Mouse (Mus musculus) testis, postnatal 10 days (tissue): ENCODE measurements around the gene Plch1.

ENCODE experiments used
- DNase-seq: peaks from one replicate; pipeline ENCODE4 v3.0.0; 2021; ENCODE audit warnings: low spot score

The Plch1 gene

DNA sequence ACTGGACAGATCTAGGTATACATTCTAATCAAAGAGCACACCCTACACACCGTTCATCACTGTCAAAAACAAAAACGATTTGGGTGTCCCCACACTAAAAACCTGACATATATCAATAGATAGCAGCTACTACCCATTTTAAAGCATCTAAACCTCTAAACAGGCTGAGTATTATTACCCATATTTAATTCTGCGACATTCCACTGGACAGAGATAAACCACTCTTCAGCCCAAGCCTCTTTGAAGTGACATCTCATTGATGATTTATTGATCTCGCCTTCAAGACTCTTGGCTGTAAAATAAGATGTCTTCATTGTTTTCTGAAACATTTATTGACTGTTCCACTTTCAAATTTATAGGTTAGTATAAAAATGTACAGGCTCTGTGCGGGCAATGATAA, 46.4 kb downstream of the Plch1 start:
- no peak for DNase-seq

DNA sequence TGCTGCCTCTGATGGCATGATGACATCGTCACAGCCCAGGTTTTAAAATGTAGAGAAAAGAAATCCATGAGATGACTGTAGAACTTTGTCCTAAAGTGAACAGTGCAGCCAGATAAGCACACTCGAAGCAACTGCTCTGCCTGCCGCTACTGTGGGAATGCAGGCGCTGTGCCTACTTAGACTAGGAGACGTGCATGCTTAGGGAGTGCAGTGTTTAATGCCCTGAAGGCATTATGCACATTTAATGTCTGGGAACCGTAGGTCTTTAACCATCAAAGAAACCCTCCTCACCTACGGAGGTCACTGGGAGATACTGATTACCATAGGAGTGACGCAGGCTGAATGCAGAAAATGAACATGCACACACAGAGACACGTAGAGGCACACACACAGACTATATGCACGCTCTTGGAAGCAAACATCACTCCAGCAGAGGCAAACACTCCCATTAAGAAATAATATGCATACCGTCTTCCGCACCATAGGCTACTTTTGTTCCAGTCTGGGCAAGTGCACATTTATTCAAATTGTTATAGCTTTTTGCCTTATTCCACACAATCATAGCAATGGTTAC, 48.1 kb downstream of the Plch1 start:
- no peak for DNase-seq

DNA sequence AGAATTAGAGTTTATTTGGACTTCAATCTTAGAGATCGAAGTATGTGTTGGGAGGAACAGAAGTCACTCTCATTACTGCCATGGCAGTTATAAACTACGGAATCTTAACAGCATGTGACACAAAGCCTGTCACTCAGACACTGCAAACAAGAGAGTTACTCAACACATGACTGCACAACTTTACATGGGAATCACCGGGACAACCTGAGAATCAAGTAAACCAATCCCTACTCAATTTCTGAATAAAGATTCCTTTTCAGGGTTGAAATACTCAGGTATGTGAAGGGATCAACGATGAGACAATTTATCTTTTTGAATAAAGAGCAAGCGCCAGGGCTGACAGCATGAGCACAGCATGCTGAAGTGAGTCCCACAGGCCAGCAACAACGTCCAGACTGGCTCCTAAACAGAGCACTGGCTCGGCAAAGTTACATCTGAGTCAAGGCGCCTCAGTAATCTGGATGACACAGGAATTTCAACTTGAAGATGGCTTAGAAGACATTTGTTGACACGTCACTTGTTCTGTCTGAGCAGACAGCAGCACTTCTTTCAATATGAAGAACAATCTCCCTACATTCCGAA, 49.4 kb downstream of the Plch1 start:
- no peak for DNase-seq

DNA sequence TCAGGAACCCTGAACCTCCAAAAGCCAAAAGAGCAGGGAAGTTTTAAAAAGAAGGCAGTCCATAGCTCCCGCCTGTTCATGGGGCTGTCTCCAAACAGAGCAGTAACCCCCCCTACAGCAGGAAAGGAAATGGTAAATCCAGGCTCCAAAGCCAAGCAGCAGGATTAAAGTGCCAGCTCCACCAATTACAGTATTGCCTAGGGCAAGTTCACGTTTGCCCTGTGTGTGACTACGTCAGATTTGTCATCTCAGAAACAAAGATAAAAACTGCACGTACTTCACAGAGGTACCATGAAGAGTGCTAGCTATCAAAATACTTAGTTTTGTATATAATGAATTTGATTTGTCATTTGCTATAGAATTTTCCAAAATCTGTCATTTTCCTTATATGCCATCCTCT, 55.1 kb downstream of the Plch1 start:
- DNase-seq: no peak

DNA sequence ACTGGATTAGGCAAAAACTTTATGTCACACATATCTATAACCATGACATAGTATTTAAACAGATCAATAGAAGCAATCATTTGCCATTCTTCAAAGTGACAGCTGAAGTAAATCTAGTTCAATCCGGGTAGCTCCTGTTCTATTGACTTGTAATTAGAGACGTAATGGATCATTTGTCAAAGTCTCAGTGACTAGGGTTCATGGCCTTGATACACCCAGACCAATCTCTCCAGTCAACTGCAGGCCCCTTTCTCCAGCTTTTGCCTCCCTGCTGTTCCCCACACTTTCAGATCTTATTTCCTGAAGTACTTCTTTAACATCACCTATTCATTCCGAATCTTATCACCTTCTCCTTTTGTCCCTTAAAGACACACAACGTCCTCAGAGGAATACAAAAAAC, 56.8 kb downstream of the Plch1 start:
- no peak for DNase-seq

DNA sequence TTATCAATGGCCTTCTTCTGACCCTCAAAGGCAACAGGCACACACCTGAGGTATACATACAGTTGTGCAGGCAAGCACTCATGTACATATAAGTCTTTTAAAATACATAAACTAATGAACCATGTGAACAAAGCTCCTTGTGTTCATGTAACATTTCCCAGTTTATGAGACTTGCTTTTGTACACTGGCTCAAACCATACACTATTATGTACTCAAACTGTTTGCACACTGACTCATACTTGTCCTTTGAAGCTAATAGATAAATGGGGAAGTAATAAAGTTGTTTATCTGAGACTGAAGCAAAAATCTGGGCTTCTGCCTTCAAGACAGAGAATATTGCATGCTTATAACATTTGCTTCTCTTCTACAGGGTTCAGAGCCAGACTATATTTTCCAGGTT, 61.5 kb downstream of the Plch1 start:
- DNase-seq: no peak

DNA sequence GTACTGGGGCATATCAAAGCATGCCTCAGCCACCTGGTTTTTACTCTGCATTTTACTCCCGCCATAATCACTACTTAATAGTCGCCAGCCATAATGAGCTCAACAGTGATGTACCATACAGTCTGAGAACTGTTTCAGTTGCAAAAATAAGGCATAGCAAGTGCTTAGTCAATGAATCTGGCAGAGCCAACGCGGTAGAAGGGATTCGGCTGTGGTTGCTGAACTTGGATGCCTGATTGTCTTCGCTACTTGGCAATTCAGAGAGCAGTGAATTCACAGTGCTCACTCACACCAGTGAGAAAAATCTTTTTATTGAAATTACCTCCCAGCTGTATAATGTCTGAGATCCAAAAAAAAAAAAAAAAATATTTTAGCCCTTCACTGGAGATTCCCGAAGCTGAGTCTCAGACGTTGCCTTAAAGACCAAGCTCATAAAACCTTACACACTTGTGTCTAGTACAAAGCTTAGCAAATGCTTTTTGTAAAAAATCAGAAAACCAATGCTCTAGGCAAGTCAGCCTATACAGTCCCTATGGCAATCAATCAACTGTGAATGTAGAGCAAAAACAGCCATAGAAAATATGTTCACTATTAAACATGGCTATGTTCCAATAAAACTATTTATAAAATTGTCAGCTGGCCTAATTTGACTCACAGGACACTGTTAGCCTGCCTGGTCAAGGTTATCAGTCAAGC, 62.2 kb downstream of the Plch1 start:
- DNase-seq: no peak

DNA sequence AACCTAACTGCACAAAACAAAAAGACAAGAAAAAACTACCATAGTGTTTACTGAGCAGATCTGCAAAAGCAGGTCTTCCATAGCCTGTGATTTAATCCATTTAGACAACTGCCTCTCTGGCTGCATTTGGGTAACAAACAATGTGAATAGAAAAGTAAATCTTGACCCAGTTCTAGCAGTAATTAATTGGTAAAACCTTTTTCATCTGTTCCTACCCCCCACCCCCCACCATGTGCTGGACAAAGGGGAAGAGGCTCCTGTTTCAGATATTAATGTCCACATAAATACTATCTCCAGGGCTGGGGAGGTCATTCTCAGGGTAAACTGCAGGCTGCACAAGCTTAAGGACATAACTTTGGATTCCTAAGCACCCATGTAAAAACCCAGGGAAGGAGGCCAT, 63.5 kb downstream of the Plch1 start:
- DNase-seq: no peak

DNA sequence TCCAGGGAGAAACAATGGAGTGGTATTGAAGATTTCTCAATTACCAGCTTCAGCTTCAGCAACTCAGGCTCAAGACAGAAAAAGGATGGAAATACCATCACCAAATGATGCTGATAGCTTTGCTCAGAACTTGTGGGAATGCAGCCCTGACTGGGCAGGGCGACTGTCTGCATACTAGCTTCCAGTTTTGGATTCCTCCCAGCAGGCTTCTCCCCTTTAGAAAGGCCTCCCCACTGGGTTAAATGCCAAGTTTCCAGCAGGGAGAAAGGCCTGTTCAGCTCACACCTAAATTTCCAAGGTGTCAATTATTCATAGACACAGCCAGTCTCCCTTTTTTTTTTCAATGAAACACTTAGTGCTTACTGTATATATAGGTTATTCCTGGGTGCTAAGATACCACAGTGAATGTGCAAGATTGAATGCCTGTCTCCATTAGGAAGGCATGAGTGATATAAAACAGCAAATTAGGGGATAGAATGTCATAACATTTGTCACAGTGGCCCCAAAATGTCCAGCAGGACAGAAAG, 75.3 kb downstream of the Plch1 start:
- no peak for DNase-seq

DNA sequence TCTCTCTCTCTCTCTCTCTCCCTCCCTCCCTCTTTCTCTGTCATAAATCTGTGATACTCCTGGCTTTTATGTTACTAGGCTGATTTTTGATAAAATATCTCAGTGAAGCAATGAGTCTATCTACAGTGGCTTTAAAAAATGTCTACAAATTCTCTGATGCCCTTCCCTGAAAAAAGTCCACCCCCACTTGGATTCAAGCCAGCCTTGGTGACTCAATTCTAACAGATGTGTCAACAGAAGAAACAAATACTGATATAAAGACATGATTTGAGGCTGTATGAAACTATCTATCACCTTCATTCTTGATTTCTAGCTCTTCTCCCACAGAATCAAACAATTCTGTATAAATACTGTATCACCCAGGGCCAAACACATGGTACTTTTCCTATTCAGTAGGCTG, 76.6 kb downstream of the Plch1 start:
- no peak for DNase-seq

DNA sequence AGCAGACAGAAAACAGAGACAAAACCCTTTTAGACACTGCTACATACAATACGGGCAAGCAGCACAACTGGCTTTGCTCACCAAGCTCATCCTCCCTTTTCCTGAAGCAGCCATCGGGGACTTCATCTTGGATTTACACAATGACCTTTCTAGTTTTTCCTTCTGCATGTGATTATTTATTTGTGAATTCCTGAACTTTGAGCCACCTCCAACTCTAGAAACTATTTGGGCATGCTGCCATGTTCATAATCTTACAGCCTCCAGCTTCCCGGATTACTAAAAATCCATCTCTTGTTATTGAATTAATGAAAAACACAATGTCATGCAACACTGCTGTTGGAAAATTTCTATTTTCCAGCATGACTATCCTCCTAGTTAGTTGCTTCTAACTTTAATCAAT, 84.1 kb downstream of the Plch1 start:
- DNase-seq: no peak

DNA sequence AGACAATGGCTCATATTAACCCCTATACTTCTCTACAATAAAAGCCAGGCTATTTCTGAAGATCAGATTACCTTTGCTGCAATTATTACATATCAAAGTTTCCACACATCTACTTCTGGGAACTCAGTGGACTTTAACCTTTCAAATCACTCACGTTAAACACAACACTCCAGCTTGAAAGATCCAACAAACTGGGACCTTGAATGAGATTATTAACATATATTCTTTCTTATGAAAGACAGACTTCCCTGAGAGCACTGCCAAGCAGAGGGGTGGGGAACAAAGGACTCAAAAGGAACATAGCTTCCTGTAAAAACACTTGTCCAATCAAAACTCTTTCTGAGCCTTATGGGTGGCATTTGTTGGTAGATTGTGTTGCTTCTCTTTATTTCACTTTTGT, 85.1 kb downstream of the Plch1 start:
- no peak for DNase-seq

DNA sequence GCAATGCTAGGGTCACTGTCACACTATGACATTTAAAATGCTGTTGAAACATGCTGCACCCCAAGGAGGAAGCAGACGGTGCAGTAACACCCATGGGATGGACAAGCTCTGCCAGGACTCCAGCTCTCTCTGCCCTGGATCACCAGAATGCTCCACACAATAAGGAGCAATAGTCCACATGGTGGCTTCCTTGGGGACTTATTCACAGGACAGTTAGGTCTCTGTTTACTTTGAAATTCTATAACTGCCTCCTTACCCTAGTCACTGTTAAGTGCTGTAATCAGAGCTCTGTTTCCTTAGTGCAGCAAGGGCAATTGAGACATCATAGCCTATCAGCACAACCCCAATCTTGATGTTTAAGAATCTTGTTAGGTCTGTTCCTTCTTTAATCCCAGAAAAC, 92.4 kb downstream of the Plch1 start:
- DNase-seq: no peak

DNA sequence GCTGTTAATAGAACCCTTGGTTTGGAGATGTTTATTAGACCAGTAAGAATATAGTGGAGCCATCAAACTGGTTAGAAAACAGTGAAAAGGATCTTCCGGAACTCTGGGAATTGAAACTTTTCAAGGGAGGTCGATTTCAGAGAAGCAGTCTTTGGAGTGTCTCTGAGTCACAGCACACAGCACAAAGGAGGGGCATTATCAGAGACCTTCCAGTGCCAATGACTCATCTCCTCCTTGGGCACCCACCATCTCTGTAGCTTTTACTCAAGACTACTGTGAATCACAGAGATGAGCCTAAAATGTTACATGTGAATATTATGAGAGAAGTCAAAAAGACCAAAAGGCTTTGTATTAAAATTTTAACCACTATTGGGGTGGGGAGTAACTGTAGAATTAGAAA, 93.8 kb downstream of the Plch1 start:
- DNase-seq: no peak

DNA sequence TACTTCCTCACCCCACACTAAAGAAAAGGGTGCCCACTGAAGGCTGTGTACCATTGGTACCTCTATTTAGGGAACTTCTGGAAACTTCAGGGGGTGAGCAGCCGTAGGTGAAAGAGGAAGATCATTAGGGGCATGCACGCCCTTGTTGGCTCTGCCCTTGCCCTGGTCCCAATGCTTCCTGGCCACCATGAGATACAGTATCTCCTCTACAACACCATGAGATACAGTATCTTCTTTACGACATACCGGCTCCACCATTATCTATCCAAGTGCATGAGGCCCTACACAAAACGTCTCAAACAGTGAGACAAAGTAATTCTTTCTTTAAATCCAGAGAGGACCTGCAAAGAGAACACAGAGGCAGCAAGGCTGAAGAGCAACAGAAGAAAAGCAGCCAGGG, 98.6 kb downstream of the Plch1 start:
- no peak for DNase-seq

DNA sequence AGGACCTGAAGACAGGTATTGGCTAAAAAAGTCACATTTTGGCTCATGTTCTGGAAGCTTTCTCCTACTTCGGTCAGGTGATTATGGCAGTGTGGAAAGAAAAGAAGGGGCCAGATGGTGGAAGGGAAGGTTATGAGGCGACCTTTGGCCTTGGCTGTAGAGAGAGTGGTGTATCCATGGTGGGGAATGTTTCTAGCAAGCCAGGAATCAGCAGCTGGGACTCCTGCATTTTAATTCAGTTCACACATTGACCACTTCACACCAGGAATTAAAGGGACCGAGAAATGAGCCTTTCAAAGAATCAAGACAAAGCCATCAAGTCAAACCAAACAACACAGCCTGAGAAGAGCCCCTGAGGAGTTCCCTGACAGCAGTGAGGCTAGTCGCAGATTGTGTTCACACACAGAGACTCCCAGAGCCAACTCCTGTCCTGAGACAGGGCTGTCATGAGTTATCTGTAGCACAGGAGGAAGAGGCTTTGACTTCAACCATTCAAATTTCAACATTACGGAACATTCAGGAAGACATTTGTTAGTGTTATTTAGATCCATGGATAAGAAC, 112.4 kb downstream of the Plch1 start:
- DNase-seq: no peak

DNA sequence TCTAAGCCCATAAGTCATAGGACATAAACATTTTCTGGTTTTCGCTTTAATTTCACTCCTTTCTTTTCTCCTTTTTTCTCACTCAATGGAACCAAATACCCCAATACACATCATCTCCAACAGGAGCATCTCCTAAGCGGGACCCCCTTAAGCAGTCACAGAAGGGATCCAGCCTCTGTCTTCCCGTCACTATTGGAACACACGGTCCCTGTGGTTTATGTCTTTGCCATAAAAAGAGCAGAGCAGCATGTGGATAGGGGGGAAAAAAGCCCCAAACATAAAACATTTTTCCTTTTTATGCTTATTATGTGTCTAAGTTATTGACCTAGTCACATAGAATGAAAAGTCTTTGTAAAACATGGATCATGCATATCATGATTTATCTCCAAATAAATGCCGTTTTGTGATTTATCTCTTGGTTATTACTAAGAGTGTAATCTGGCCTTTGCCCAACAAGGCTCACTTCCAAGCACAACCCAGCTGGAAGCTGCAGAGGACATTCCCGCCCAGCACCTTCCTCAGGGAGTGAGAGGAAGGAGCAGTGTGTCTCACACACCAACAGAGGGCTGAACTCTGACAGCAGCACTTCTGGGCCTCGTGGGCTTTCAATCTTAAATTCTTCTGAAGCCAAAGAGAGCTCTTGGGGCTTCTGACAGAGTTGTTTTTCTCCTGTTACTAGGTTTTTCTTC, 126.5 kb downstream of the Plch1 start:
- no peak for DNase-seq

DNA sequence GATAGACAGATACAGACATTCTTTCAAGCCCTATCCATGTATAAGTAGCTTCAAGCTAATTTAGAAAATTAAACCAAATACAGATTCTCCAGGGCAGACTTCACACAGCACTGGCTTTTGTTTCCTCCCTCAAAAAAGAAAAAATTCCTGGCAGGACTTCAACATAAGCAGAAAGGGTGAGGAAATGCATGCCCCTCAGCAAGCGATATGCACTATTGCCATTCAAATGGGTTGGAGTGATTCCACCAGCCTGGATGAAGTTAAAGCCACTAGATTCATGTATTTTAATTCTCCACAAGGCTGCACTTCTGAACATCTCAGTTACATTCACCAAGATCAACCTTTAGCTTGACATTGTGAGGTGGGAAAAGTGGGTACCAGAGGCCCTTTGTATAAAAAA, 138.5 kb downstream of the Plch1 start:
- no peak for DNase-seq

DNA sequence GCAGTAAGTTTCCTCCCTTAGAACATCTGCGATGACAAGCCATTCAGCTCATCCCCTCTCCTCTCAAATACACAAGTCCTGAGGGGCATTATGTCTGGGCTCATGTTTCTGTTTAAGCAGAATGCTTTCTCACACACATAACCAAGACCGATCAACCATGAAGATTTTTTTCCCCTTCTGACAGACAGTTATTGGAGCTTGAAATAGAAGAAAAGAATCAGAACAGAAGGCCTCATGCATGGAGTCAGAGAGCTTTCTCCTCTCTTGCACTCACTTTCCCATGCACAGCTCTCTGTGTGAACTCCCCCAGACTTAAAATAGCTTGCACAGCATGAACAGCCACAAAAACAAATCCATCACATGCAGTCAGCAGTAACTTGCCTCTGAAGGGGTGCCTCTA, 159.2 kb downstream of the Plch1 start:
- DNase-seq: no peak

DNA sequence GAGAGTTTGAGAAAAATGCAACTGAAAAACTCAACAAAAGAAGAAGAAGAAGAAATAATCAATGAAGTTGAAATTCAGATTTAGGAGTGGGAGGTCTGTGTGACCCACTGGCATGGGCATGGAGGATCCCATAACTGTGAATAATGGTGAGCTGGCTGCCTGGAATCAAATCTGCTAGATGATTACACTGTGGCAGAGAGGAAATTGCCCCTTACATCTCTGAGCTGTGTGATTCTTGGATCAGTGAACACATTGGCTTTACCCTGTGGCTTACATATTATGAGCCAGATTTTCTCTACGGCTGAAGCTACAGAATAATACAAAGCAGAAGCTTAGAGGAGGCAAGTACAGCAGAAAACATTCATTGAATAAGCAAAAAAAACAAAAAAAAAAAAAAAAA, 170.9 kb downstream of the Plch1 start:
- DNase-seq: no peak

DNA sequence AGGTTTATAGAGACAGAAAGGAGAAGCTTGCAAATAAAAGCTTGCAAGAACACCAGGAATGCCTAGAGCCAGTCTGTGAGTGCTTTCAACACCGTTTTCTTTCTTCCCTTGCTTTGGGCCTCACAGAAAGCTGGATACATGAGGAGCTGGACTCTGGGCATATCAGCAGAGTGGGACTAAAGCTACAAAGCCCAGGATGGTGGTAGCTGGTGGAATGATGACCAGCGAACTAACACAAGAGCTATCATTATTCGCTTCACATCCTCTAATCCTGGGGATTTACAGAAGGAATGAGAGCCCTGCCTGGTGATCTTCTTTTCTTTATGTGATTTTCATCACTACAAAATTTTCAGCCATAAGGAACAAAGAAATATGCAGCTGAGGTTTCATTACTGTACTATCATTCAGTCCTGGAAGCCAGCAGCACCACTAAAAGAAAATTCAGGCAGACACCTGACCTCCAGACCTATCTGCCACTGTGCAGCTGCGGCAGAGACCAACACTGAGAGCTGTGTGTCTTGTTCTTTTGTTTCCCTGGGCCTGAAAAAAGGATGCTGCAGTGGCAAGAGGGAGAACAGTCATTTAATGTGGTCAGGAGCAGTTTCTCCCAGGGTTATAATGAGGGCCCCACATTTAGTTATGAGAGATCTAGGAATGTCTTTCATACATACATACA, 172.5 kb downstream of the Plch1 start:
- no peak for DNase-seq

DNA sequence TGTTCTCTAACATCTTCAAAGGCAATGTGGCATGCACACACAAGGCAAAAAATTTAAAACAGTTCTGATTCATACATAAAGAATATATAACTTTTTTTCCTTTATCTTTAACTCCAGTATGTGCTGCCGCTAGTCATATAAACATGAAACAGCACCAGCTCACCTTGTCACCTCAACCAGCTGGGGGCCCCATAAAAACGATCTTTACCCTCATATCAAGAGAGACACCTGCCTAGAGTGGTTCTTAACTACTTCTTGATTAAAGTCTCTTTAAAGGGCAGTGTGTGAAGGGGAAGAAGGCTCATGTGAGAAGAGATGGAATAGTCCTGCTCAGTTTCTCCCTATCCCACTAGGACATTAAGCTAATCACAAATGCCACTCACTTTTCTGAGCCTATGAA, 205.6 kb downstream of the Plch1 start:
- no peak for DNase-seq
